Mouse (Mus musculus) heart, adult 8-10 months (tissue): Measurements from ENCODE around the gene Pvalb. TPM values are rescaled to one million over a fixed set of nuclear protein-coding genes. Genes with fewer than 3 reads are reported as not detected.
A peak's percentile ranks its signal among the peaks of the same experiment; 100 is the strongest.

Source experiments
- DNase-seq: peaks from one replicate; pipeline ENCODE4 v3.0.0; 2022; ENCODE audit warnings: low spot score
- total RNA-seq, 4 experiments: library from RNA; stranded (reverse); gene quantifications; 2 replicates each; pipeline ENCODE4 v1.2.4; 2022

Pvalb gene
- total RNA-seq, 4 experiments from 2014 or later: 3.6 to 5.9 (median 4.5) TPM

DNA sequence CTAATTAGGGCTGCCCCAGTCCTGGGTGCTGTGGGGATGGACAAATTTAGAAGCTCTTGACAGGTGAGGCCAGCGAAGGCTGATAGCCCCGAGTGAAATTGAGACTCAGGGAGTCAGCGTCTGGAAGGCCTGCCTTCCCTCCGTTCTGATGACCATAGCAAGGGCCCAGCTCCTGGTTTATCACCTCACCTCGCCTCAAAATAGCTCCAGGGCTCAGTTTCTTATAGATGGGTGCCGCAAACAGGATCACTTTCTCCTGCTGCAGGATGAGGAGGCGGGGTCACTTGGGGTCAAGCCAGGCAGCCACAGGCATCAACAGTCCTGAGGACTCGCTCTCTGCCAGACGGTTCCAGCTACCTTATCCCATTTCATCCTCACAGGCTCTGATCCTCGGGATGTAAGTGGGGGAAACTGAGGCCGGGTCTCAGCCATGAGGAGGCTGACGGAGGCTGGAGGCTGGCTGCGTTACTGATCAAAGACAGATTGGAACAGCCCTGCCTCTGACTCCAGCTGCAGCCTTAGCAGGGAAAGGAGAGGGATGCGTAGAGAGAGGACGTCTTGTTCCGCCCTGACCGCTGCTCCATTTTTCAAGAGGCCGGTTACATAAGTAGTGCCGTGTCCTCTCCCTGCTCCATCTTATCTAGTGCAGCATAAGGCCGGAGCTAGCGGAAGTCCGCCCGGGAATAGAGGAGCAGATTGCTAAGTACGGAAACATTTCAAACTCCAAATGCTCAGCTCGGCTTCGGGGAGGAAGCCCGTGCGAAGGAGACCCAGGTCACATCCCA is 10.9 kb downstream of the Pvalb start:
- peak; percentile 17 for DNase-seq

GRCm38 (mm10) chr15:78194320-78194719 is 11.9 kb downstream of the Pvalb start:
- DNase-seq: no peak

DNA sequence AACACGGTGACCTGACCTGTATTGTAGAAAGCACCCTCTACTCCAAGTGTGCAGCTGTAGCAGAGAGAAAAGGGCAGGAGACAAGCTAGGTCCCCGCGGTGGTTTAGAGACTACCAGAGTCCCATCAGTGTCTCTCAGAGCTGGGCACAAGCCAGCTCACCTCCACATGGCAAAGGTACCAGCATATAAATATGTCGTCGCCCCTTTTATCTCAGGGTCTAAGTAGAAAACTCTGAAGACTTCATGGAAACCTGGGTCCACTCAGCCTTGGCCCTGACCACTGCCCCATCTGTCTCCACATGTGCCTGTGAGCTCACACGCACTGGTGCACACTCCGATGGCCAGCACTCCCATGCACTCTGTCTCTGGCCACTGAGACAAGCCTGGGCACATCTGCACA is 16.6 kb downstream of the Pvalb start:
- no peak for DNase-seq

DNA sequence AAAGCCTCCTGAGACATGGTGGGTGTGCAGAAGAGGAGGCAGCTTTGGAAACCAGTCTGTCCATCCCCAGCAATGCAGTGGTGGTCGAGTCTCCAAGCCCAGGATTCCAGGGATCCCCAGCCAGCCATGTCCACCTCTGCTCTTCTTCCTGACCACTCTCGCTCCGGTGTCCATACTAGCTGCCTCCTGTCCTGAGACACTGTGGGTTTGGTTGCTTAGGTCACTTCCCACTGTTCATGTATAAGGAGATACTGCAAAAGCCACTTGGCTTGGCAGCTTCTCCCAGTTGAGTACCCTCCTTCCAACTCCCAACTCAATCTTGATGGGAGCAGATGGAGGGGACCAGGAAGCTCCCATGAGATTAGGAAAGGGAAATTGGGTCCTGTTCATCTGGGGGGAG is 17.7 kb downstream of the Pvalb start:
- no peak for DNase-seq

DNA sequence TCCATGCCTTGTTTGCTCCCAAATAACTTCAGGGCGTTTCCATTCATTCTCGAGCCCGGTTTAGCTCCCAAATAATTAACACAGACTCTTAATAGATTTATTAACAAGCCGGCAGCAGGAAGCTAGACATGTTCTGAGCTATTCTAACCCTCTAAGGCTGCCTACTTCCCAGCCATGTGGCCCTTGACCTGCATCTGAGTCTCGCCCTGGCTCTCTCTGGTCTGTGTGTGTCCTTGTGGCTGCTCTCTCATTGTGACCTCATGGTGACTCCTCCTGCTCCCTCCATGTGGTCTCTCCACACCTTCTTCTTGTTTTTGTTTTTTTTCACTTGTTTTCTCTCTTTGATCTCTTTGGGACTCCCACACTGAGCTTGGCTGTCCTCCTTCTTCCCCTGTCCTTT is 19.3 kb downstream of the Pvalb start:
- no peak for DNase-seq

DNA sequence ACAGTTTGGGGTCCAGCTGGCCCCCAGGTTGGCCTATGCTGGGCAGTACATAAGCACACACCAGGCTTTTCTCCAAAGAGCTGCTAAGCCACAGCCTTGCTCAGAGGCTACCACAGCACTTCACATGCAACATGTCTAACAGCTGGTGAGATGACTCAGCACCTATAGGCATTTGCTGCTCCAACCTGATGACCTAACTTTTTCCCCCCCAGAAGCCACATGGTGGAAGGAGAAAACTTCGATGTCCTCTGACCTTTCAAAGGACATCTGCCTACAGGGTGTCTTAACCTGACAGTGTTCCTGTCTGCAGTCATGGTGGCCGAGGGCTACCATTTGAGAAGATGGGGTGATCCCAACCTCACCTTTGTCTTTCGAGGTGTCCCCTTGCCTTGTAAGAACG is 20.6 kb downstream of the Pvalb start:
- DNase-seq: no peak

DNA sequence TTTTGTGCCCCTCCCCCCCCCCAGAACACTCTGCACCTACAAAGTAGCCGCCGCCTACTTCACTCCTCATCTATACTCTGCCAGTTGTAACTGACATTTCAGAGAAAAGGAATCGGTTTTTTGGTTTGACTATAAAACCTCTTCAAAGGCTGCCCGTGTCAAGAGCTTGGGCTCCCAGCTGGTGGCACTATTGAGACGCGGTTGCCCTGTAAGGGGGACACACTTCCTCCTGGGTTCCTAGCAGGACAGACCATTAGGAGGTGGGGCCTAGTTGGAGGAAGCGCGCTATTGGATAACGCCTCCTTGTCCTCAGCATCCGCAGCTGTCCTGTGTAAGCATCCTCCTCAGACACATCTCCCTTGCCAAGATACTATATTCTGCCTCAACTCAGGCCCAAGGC is 21.3 kb downstream of the Pvalb start:
- no peak for DNase-seq

- DNase-seq: no peak
Measured at GRCm38 (mm10) chr15:78181701-78182405, 24.3 kb downstream of the Pvalb start.

DNA sequence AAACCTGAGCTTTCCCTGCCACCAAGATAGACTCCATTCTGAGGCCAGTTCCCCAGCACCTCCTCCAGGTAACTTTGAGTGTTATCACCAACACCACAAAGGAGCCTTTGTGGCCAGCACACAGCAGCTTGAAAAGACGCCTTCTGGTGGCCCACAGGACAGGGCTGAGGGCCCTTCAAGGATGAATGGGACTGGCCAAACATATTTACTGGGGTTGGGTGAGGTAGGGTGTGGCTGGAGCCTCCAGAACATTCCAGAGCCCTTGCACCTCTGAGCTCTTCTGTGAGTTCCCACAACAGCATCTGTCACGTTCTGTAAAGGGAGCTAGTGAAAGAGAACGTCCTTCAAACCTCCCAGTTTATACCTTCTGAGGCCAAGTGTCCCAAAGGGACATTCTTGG is 26.4 kb downstream of the Pvalb start:
- DNase-seq: no peak

GRCm38 (mm10) chr15:78178397-78178796 is 27.8 kb downstream of the Pvalb start:
- DNase-seq: peak; percentile 50

DNA sequence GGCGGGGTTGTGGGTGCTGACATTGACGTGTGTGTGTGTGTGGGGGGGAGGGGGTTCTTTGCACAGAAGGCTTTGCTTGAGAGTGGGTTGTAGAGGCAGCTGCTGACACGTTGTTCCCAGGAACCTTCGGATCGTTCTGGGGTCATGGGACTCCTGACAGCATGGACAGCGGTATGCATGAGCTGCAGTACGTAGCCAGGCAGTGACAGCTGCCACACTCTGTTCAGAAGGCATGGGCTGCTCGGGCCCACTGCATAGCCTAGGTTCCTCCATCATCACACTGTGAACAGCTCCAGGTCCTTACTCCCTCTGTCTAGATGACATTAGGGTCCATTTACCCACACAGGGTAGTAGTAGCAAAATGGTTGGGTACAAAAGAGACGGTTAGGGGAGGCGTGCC is 28.9 kb downstream of the Pvalb start:
- DNase-seq: no peak

DNA sequence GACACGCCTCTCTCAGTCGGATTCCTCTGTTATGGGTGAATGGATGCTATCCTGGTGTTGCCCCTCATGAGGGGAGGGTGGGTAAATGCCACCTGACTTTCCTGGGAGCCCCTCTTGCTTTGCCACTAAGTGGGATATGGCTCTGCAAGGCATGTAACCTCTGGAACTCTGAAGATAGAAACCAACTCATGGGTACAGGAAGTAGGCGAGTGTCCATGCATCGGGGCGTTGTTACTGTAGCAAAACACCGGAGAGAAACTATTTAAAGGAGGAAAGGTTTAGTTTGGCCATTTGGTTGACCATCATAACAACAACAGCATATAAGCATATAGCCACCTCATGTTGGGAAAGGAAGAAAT is 31.3 kb downstream of the Pvalb start:
- DNase-seq: no peak

DNA sequence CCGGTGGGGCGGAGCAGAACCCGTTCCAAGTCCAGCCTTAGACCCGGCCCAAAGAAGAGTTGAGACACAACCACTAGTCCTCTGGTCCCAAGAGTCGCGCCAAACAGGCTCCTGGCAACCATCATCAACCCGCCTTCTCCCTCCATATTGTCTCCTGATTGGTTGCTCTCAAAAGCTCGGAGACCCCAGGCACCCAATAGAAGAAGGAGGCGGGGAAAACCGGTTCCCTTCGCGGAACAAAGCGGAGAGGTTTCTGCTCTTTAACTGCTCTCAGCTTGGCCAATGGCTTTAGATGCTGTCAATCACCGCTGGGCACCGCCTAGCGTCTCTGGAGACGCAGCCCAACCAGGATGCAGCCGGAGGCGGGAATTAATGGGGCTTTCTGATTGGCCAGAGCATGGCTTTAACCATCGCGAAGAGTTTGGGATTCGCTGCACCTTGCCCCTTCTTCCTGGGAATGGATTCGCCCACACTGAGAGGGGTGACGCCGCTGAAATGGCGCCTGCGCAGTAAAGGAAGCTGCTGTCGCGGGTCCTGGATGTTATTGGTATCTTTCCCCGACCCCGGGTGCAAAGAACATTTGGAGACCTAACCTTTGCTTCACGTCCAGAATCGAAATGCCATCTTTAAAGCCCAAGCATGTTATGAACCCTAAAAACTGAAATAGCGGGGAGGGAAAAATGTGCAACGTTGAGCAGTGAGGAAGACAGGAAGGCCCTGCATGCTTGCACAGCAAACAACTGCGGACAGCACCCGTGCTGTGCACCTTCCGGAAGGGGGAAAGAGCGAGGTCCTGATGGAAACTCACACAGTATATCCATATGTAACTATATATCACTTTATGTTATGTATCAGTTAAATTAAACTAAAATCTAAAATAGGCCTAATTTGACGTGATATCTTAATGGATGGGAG is 32.0 kb downstream of the Pvalb start, which contains the start of gene Ift27:
TSS of gene Ift27 (minus strand) at position 136 of the 915 bp plus-strand sequence.
- DNase-seq: peak; percentile 100

- no peak for DNase-seq
Measured at GRCm38 (mm10) chr15:78172899-78173817, 33.0 kb downstream of the Pvalb start.

DNA sequence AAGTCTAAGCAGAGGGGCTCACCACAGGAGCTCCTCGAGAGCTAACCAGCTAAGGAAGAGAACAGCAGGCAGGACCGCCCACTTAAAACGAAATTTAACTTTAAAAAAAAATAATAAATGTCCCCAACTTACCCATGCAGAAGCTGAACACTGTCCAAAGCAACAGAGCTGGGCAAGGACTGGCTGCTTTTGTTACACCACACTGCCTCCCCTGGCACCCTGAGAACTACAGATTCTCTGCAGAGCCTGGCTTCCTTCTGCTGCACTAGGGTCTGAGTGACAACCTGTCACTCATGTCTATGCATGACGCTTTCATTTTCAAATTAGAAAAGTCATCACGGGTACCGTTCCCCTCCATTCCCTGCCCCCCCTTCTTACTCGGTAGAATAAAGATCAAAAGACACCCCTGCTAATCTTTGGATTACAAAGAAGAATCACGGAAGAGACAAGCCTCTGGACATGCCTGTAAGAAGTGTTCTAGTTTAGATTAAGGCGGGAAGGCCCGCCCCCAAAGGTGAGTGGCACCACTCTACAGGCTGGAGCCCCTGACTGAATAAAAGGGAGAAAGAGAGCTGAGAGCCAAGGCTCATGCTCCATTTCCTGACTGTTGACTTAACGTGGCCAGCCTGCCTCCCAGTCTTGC is 33.8 kb downstream of the Pvalb start:
- no peak for DNase-seq

- no peak for DNase-seq
Measured at GRCm38 (mm10) chr15:78171651-78172050, 34.5 kb downstream of the Pvalb start.

DNA sequence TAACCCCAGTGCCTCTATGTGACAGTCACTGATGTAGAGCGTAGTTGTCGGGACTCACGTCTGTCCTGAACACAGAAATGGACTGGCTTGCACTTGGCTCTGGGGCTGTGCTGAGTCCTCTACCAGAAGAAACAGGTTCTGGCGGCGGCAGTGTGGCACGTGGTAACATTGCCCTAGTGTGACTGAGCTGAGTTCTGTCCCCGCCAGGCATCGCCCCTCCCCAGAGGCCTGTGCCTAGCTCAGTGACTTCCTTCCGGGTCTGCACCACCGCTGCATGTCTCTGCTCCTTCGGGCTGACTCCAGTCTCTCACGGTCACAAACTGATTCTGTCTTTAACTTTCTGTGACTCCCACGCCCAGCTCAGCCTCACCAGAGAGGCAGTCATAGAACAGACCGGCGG is 35.5 kb downstream of the Pvalb start:
- DNase-seq: no peak

GRCm38 (mm10) chr15:78169566-78169965 is 36.6 kb downstream of the Pvalb start:
- no peak for DNase-seq

- no peak for DNase-seq
Measured at GRCm38 (mm10) chr15:78165292-78165691, 40.9 kb downstream of the Pvalb start.

DNA sequence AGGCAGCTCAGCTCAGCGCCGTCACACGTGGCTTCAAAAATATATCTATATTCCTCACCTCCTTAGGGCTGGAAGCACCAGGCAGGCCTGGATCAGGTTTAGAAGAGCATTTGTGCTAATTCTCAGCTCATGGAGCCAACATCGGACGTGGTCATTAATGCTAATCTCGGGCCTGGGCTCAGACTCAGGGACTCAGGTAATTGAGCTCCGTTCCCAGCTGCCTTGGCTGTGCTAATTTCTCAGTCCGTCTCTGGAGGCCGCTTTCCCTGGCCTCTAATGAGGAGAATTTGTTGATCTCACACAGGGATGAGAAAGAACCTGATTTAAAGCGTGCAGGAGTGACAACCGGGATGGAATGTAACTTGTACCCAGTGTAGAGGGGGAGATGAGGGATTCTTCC is 41.7 kb downstream of the Pvalb start:
- DNase-seq: no peak

- DNase-seq: no peak
Measured at GRCm38 (mm10) chr15:78161946-78162345, 44.3 kb downstream of the Pvalb start.
